Mouse (Mus musculus): Measurements from ENCODE around the gene Ednra. TPM values are rescaled to one million over a fixed set of nuclear protein-coding genes. Genes with fewer than 3 reads are reported as not detected.

The Ednra gene
- polyA plus RNA-seq, 1 experiment: 3.3 TPM

DNA sequence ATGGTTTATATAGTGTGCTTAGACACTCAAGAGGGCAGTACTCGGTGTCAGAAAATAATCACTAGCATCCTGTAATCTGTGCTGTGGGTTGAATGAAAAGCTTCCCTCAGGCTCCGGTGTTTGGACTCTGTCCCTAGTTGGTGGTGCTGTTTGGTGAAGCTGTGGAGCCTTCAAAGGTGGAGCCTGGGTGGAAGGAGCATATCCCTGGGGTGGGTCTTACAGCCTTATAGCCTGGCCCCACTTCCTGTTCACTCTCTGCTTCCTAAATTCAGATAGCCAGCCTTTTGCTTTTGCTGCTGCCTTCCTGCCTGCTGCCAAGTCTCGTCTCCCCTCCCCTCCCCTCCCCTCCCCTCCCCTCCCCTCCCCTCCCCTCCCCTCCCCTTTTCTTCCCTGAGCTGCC, 18.1 kb upstream of the Ednra start:
- Histone ChIP-seq H3K36me3 (ENCODE audit: control insufficient read depth, insufficient read depth, low read length) (no peaks in the 10 kb centered on the region), H3K27me3 (ENCODE audit: control insufficient read depth, insufficient read depth, low read length) (no peaks in the 10 kb centered on the region), H3K4me3 (ENCODE audit: control insufficient read depth, insufficient read depth, low read length) (no peak overlapping the region), H3K27ac (ENCODE audit: control insufficient read depth, insufficient read depth, low read length) (no peak overlapping the region), H3K4me1 (replicated peaks; ENCODE audit: control insufficient read depth, insufficient read depth, low read length) (no peaks in the 10 kb centered on the region)
- 50% methylated on average over 3 of the region's 3 CpGs for WGBS
- DNase-seq: no peak
- TF ChIP-seq CTCF (IDR thresholded peaks at IDR 0.05; ENCODE audit: borderline replicate concordance, control insufficient read depth, extremely low read depth, insufficient read depth, low read length, poor library complexity): no peak
- no peak for TF ChIP-seq POLR2A (IDR thresholded peaks at IDR 0.05; ENCODE audit: control insufficient read depth, extremely low read depth, insufficient read depth, low read length, poor library complexity)

GRCm38 (mm10) chr8:77741050-77741777, 16.9 kb upstream of the Ednra start:
- Histone ChIP-seq H3K27ac (ENCODE audit: control insufficient read depth, insufficient read depth, low read length) (no peak overlapping the region), H3K36me3 (ENCODE audit: control insufficient read depth, insufficient read depth, low read length) (no peaks in the 10 kb centered on the region), H3K4me3 (ENCODE audit: control insufficient read depth, insufficient read depth, low read length) (no peak overlapping the region), H3K27me3 (ENCODE audit: control insufficient read depth, insufficient read depth, low read length) (no peaks in the 10 kb centered on the region), H3K4me1 (replicated peaks; ENCODE audit: control insufficient read depth, insufficient read depth, low read length) (no peaks in the 10 kb centered on the region)
- WGBS: 84% methylated on average over 6 of the region's 6 CpGs
- no peak for DNase-seq
- no peak for TF ChIP-seq CTCF (IDR thresholded peaks at IDR 0.05; ENCODE audit: borderline replicate concordance, control insufficient read depth, extremely low read depth, insufficient read depth, low read length, poor library complexity)

GRCm38 (mm10) chr8:77738419-77738818, 14.2 kb upstream of the Ednra start:
- H3K4me1 ChIP-seq (replicated peaks; ENCODE audit: control insufficient read depth, insufficient read depth, low read length): no peaks in the 10 kb centered on the region
- no peaks in the 10 kb centered on the region for H3K27me3 ChIP-seq (ENCODE audit: control insufficient read depth, insufficient read depth, low read length)
- no peak for DNase-seq
- H3K27ac ChIP-seq (ENCODE audit: control insufficient read depth, insufficient read depth, low read length): no peak overlapping the region
- no peaks in the 10 kb centered on the region for H3K36me3 ChIP-seq (ENCODE audit: control insufficient read depth, insufficient read depth, low read length)
- H3K4me3 ChIP-seq (ENCODE audit: control insufficient read depth, insufficient read depth, low read length): no peak overlapping the region
- TF ChIP-seq POLR2A (IDR thresholded peaks at IDR 0.05; ENCODE audit: control insufficient read depth, extremely low read depth, insufficient read depth, low read length, poor library complexity) (no peak), CTCF (IDR thresholded peaks at IDR 0.05; ENCODE audit: borderline replicate concordance, control insufficient read depth, extremely low read depth, insufficient read depth, low read length, poor library complexity) (no peak)
- WGBS: 97% methylated on average over 6 of the region's 6 CpGs

DNA sequence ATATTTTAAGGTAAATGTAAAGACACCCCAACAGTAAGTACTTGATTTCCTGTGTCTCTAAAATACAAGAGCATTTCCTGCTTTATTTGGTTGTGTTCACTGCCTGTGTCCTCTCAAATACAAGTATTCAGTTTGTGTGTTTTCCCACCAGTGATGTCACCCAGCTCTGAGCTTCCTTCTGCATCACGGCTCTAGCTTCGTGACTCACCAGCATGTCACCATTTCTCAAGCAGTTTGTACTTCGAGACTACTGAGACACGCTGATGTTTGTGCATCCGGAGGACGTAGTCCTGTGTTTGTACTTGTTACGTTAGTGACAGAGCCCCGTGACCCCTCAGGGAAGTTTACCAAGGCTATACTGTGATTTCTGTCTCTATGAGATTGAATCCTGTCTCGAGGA, 13.1 kb upstream of the Ednra start:
- Histone ChIP-seq H3K27me3 (ENCODE audit: control insufficient read depth, insufficient read depth, low read length) (no peaks in the 10 kb centered on the region), H3K27ac (ENCODE audit: control insufficient read depth, insufficient read depth, low read length) (no peak overlapping the region)
- WGBS: 81% methylated on average over 9 of the region's 9 CpGs

DNA sequence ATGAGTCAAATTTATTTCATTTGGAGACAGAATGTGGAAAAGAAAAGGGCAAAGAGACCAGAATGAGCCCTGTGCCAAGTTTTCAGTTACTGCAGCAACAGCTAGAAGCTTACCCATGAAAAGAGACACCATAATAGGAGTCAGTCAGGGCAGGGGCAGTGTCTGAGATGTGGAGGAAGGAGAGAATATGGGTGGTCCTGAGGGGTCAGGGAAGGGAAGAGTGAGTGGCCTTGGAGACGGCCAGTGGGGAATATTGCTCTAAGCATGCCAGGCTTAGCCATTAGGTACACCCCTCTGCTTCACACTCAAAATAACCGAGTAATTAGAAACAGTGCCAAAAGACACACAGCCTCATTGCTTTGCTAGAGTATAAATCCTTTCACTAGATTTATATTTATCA, 9.5 kb upstream of the Ednra start:
- 96% methylated on average over 2 of the region's 2 CpGs for WGBS
- no peak for DNase-seq
- no peak overlapping the region for H3K4me3 ChIP-seq (ENCODE audit: control insufficient read depth, insufficient read depth, low read length)
- TF ChIP-seq POLR2A (IDR thresholded peaks at IDR 0.05; ENCODE audit: control insufficient read depth, extremely low read depth, insufficient read depth, low read length, poor library complexity) (no peak), CTCF (IDR thresholded peaks at IDR 0.05; ENCODE audit: borderline replicate concordance, control insufficient read depth, extremely low read depth, insufficient read depth, low read length, poor library complexity) (no peak)
- H3K27ac ChIP-seq (ENCODE audit: control insufficient read depth, insufficient read depth, low read length): no peak overlapping the region
- no peaks in the 10 kb centered on the region for H3K4me1 ChIP-seq (replicated peaks; ENCODE audit: control insufficient read depth, insufficient read depth, low read length)
- no peaks in the 10 kb centered on the region for H3K36me3 ChIP-seq (ENCODE audit: control insufficient read depth, insufficient read depth, low read length)
- H3K27me3 ChIP-seq (ENCODE audit: control insufficient read depth, insufficient read depth, low read length): no peaks in the 10 kb centered on the region

More for the DNA sequence above, 13.1 kb upstream of the Ednra start:
- Histone ChIP-seq H3K36me3 (ENCODE audit: control insufficient read depth, insufficient read depth, low read length) (no peaks in the 10 kb centered on the region), H3K4me3 (ENCODE audit: control insufficient read depth, insufficient read depth, low read length) (no peak overlapping the region), H3K4me1 (replicated peaks; ENCODE audit: control insufficient read depth, insufficient read depth, low read length) (no peaks in the 10 kb centered on the region)
- TF ChIP-seq POLR2A (IDR thresholded peaks at IDR 0.05; ENCODE audit: control insufficient read depth, extremely low read depth, insufficient read depth, low read length, poor library complexity) (no peak), CTCF (IDR thresholded peaks at IDR 0.05; ENCODE audit: borderline replicate concordance, control insufficient read depth, extremely low read depth, insufficient read depth, low read length, poor library complexity) (no peak)
- DNase-seq: no peak

- no peaks in the 10 kb centered on the region for H3K4me1 ChIP-seq (replicated peaks; ENCODE audit: control insufficient read depth, insufficient read depth, low read length)
- no peak overlapping the region for H3K4me3 ChIP-seq (ENCODE audit: control insufficient read depth, insufficient read depth, low read length)
- DNase-seq: no peak
- H3K27me3 ChIP-seq (ENCODE audit: control insufficient read depth, insufficient read depth, low read length): no peaks in the 10 kb centered on the region
- WGBS: 69% methylated on average over 3 of the region's 3 CpGs
- no peak overlapping the region for H3K27ac ChIP-seq (ENCODE audit: control insufficient read depth, insufficient read depth, low read length)
- H3K36me3 ChIP-seq (ENCODE audit: control insufficient read depth, insufficient read depth, low read length): no peaks in the 10 kb centered on the region
- TF ChIP-seq POLR2A (IDR thresholded peaks at IDR 0.05; ENCODE audit: control insufficient read depth, extremely low read depth, insufficient read depth, low read length, poor library complexity) (no peak), CTCF (IDR thresholded peaks at IDR 0.05; ENCODE audit: borderline replicate concordance, control insufficient read depth, extremely low read depth, insufficient read depth, low read length, poor library complexity) (no peak)
These were observed 8.7 kb upstream of the Ednra start for GRCm38 (mm10) chr8:77732964-77733363.

GRCm38 (mm10) chr8:77725406-77725805, 1.1 kb upstream of the Ednra start:
- DNase-seq: no peak
- Histone ChIP-seq H3K27me3 (ENCODE audit: control insufficient read depth, insufficient read depth, low read length) (no peaks in the 10 kb centered on the region), H3K36me3 (ENCODE audit: control insufficient read depth, insufficient read depth, low read length) (no peaks in the 10 kb centered on the region), H3K4me1 (replicated peaks; ENCODE audit: control insufficient read depth, insufficient read depth, low read length) (no peaks in the 10 kb centered on the region), H3K4me3 (ENCODE audit: control insufficient read depth, insufficient read depth, low read length) (no peak overlapping the region), H3K27ac (ENCODE audit: control insufficient read depth, insufficient read depth, low read length) (no peak overlapping the region)
- 90% methylated on average over 5 of the region's 5 CpGs for WGBS
- TF ChIP-seq POLR2A (IDR thresholded peaks at IDR 0.05; ENCODE audit: control insufficient read depth, extremely low read depth, insufficient read depth, low read length, poor library complexity) (no peak), CTCF (IDR thresholded peaks at IDR 0.05; ENCODE audit: borderline replicate concordance, control insufficient read depth, extremely low read depth, insufficient read depth, low read length, poor library complexity) (no peak)
